Mouse (Mus musculus): ENCODE data around the gene Irak2.

Gene Irak2

DNA sequence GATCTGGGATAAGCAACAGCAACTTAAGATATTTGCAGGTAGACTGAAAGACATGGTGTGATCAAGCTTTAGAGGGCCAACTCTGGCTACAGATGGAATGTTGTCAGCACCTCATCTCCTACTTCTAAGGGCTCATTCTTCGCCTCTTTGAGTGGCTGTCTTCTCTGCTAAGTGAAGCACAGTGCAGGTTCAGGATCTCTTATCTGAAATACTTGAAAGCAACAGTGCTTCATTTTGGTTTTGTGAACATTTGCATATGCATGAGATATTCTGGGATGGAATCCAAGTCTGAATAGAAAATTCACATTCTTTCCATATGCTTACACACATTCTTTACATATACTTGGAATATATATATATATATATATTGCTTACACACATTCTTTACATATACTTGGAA lies 104.1 kb downstream of the Irak2 start:
- no peak for TF ChIP-seq GATA4 (IDR thresholded peaks at IDR 0.05; ENCODE audit: insufficient replicate concordance, low read length)

DNA sequence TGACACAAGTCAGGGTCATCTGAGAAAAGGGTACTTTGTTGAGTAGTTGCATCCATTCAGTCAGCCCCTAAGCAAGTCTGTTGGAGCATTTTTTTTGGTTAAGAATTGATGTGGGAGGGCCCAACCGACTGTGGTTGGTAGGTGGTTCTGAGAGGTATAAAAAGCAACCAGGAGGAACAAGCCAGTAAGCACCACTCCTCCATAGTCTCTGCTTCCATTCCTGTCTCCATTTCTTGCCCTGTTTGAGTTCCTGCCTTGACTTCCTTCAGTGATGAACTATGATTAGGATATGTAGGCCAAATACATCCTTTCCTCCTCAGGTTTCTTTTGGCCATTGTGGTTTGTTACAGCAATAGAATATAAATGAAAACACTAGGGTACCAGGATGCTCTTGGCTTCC lies 104.8 kb downstream of the Irak2 start:
- no peak for TF ChIP-seq GATA4 (IDR thresholded peaks at IDR 0.05; ENCODE audit: insufficient replicate concordance, low read length)

Data from liver, adult (tissue).